Mouse (Mus musculus) spleen, adult 2 months (tissue): ENCODE results near the gene Gm43064. TPM values are rescaled to one million over a fixed set of nuclear protein-coding genes. Genes with fewer than 3 reads are reported as not detected.

Source experiments
- DNase-seq, 2 experiments: peaks; one replicate each; pipeline versions ENCODE4 v3.0.0 to v3.0.0-alpha.2; 2012 to 2021; ENCODE audit warnings: low spot score in 2 of 2, low read depth in 1 of 2
- H3K27ac ChIP-seq: fragments of 200-500 bp; 2 replicates; pipeline ENCODE4 v1.5.1; 2012; ENCODE audit warnings: low read length, inconsistent platforms; ENCODE audit not compliant: insufficient read depth
- H3K27me3 ChIP-seq: fragments of 200-500 bp; 2 replicates; pipeline ENCODE4 v1.6.1; 2012; ENCODE audit warnings: mild to moderate bottlenecking, moderate library complexity, low read length, inconsistent platforms; ENCODE audit not compliant: control insufficient read depth, insufficient read depth
- H3K36me3 ChIP-seq: fragments of 200-500 bp; 2 replicates; pipeline ENCODE4 v1.6.1; 2012; ENCODE audit warnings: mild to moderate bottlenecking, low read length, inconsistent platforms; ENCODE audit not compliant: control insufficient read depth, insufficient read depth
- H3K4me1 ChIP-seq: fragments of 200-500 bp; 2 replicates; pipeline ENCODE4 v1.6.1; 2011; ENCODE audit warnings: inconsistent platforms; ENCODE audit not compliant: control insufficient read depth, insufficient read depth, insufficient read length
- H3K4me3 ChIP-seq: fragments of 200-500 bp; 2 replicates; pipeline ENCODE4 v1.5.1; 2011; ENCODE audit warnings: mild to moderate bottlenecking, inconsistent platforms; ENCODE audit not compliant: insufficient read depth, insufficient read length; ENCODE audit errors: extremely low read depth
- CTCF ChIP-seq: fragments of 200-500 bp; IDR thresholded peaks from 2 replicates; pipeline ENCODE4 v1.5.1; 2011; ENCODE audit warnings: mild to moderate bottlenecking, inconsistent platforms; ENCODE audit not compliant: insufficient read depth, insufficient read length, insufficient replicate concordance; ENCODE audit errors: extremely low read depth
- POLR2A ChIP-seq: fragments of 200-500 bp; IDR thresholded peaks from 2 replicates; pipeline ENCODE4 v1.6.1; 2011; ENCODE audit warnings: low read depth, low read length, inconsistent platforms
- WGBS: fragments of 180-500 bp; shearing (Covaris S2); methylation state at CpG from one replicate; pipeline ENCODE4 v1.1.7; 2018; 5-methylcytosine and 5-hydroxymethylcytosine counted together
- polyA plus RNA-seq: library from polyadenylated mRNA; depleted of rRNA; stranded (reverse); fragments of >200 nt; gene quantifications from 2 replicates; pipeline ENCODE4 v1.2.3, GENCODE M21; 2012

The Gm43064 gene
- polyA plus RNA-seq, 1 experiment = 0.40 TPM

GRCm38 (mm10) chr3:103777940-103778339 lies 31.4 kb upstream of the Gm43064 start:
- H3K27ac ChIP-seq = peak overlapping the region; percentile 29; the same call in 1 of the 2 replicates
- 37% methylated on average over 11 of the region's 11 CpGs for WGBS
- no peaks in the 10 kb centered on the region for H3K27me3 ChIP-seq
- H3K4me1 ChIP-seq = peaks cover 43% of the 10 kb centered on the region
- TF ChIP-seq POLR2A (no peak), CTCF (no peak)
- DNase-seq = no peak
- peaks cover 6% of the 10 kb centered on the region for H3K36me3 ChIP-seq
- no peak overlapping the region for H3K4me3 ChIP-seq

GRCm38 (mm10) chr3:103778660-103779059 lies 30.7 kb upstream of the Gm43064 start:
- Histone ChIP-seq H3K4me1 (peaks cover 41% of the 10 kb centered on the region), H3K27ac (peak overlapping the region; percentile 10; the same call in 1 of the 2 replicates), H3K27me3 (no peaks in the 10 kb centered on the region), H3K36me3 (peaks cover 6% of the 10 kb centered on the region), H3K4me3 (no peak overlapping the region)
- WGBS = 30% methylated on average over 6 of the region's 6 CpGs
- no peak for DNase-seq
- TF ChIP-seq CTCF (no peak), POLR2A (no peak)

DNA sequence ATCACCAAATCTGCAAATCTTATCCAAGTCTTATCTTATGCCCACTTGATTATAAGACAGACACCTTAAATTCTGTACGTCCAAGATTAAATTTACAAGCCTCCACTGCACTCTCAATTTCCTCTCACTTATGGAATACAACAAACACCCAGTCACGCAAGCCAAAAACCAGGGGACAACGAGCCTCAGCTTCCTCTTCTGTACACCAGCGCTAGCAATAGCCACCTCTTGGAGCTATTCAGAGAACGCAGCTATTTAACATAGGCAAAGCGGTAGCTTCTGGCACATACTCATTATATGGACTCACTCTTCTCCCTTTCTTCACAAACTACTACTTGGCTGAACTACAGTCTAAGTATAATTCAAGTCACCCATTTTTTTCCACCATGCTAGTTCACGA lies 30.2 kb upstream of the Gm43064 start:
- WGBS = 23% methylated on average over 7 of the region's 7 CpGs
- H3K36me3 ChIP-seq = peaks cover 6% of the 10 kb centered on the region
- no peak for DNase-seq
- no peak overlapping the region for H3K4me3 ChIP-seq
- TF ChIP-seq CTCF = no peak
- TF ChIP-seq POLR2A = no peak
- H3K27me3 ChIP-seq = no peaks in the 10 kb centered on the region
- H3K4me1 ChIP-seq = peaks cover 42% of the 10 kb centered on the region
- no peak overlapping the region; the same call in 1 of the 2 replicates for H3K27ac ChIP-seq

- H3K27ac ChIP-seq = peak overlapping the region; percentile 60
- 83% methylated on average over 3 of the region's 3 CpGs for WGBS
- no peak for DNase-seq
These were observed 29.1 kb upstream of the Gm43064 start for GRCm38 (mm10) chr3:103780271-103780670.

GRCm38 (mm10) chr3:103780777-103781176 lies 28.6 kb upstream of the Gm43064 start:
- no peak for DNase-seq
- TF ChIP-seq CTCF (no peak), POLR2A (no peak)
- peaks cover 46% of the 10 kb centered on the region for H3K4me1 ChIP-seq
- no peaks in the 10 kb centered on the region for H3K27me3 ChIP-seq
- peaks cover 4% of the 10 kb centered on the region for H3K36me3 ChIP-seq
- WGBS = 57% methylated on average over 5 of the region's 5 CpGs
- peak overlapping the region; percentile 67; the same call in 1 of the 2 replicates for H3K27ac ChIP-seq
- H3K4me3 ChIP-seq = no peak overlapping the region

More at GRCm38 (mm10) chr3:103780271-103780670, 29.1 kb upstream of the Gm43064 start:
- H3K4me3 ChIP-seq = no peak overlapping the region
- peaks cover 45% of the 10 kb centered on the region for H3K4me1 ChIP-seq
- no peaks in the 10 kb centered on the region for H3K27me3 ChIP-seq
- TF ChIP-seq CTCF = no peak
- no peak for TF ChIP-seq POLR2A
- H3K36me3 ChIP-seq = peaks cover 6% of the 10 kb centered on the region

GRCm38 (mm10) chr3:103782844-103783609 lies 26.3 kb upstream of the Gm43064 start:
- H3K4me3 ChIP-seq = no peak overlapping the region
- H3K4me1 ChIP-seq = peaks cover 53% of the 10 kb centered on the region
- DNase-seq = no peak
- H3K27ac ChIP-seq = peak overlapping the region; percentile 61; the same call in 1 of the 2 replicates
- WGBS = 29% methylated on average over 4 of the region's 4 CpGs
- no peaks in the 10 kb centered on the region for H3K27me3 ChIP-seq
- H3K36me3 ChIP-seq = no peaks in the 10 kb centered on the region; the same call in 1 of the 2 replicates
- TF ChIP-seq POLR2A (no peak), CTCF (no peak)

DNA sequence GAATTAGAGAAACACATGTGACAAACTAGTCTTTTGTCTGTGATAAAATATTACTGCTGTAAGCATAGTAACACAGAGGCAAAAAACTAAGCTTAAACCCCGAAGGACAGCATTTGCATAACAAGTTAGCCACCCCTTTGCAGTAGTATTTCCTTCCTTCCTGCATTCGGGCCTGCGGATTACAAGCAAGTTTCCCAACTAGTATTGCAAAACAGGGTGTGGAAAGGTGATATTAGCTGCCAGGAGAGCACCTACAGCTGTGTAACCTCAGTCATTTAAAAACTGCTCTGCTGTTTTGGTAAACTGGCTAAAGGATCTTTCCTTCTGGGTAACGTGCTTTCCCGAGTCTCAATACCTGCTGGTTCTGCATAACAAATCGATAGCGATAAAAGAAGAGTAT lies 22.1 kb upstream of the Gm43064 start:
- Histone ChIP-seq H3K4me1 (peaks cover 35% of the 10 kb centered on the region), H3K27me3 (no peaks in the 10 kb centered on the region), H3K36me3 (no peaks in the 10 kb centered on the region; the same call in 1 of the 2 replicates), H3K27ac (no peak overlapping the region; the same call in 1 of the 2 replicates), H3K4me3 (no peak overlapping the region; the same call in 1 of the 2 replicates)
- DNase-seq = no peak
- no peak for TF ChIP-seq CTCF
- TF ChIP-seq POLR2A = no peak
- 24% methylated on average over 7 of the region's 7 CpGs for WGBS
